Mouse (Mus musculus) cerebellum, postnatal 25 days (tissue): Measurements from ENCODE around the gene Tmem107.

Source experiments
- DNase-seq, 2 experiments: peaks; one replicate each; pipeline ENCODE4 v3.0.0; 2021; ENCODE audit warnings: mixed read lengths in 2 of 2

Gene Tmem107

DNA sequence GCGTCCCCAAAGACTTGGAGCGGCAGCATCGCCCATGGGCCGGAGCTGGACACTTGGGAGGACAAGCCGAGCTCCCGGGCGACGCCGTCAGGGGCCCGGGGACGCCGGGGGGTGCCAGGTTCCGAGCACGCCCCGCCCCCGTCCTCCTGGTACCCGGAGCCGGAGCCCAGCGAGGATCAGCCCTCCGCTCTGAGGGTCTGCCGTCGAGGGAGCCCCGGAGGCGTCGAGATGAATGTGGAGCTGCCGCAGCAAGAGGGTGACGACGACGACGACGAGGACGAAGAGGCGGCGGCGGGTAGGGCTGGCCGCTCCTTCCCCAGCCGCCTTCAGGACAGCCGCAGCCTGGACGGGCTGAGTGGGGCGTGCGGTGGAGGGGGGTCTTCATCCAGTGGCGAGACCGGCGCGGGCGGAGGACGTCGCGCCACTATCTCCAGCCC, 10.6 kb upstream of the Tmem107 start:
- DNase-seq: peak in 1 of 2 experiments; percentile 77

GRCm38 (mm10) chr11:69060448-69061254, 10.0 kb upstream of the Tmem107 start:
- peak; percentile 66 for DNase-seq

DNA sequence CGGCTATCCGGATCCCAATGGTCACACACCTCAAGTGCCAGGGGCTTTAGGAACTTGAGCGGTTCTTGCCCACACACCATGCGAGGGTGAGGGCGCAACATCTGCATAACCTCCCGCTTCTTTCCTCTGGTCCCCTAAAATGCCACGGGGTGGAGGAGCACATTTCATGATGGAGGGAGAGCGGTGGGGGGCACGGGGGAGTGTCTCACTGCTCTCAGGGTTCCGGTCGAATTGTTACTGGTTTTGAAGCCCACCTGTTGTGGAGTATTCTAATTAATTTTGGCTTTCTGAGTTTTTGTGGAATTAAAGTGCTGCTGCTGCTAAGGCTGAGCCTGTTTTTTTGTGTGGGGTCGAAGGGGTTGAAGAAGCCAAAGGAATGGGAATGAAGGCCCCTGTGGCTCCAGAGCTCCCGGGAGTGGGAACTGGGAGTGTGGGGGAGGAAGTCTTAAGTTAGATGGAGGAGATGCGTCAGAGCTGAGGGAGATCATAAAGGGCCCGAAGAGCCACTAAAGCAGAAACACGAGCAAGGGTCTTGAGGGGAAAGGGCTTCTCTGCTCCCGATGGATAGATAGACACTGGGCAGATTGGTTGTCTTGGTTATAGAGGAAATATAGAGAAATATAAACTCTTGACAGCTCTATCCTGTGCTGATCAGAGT, 9.2 kb upstream of the Tmem107 start:
- DNase-seq: peak; percentile 25 to 50

DNA sequence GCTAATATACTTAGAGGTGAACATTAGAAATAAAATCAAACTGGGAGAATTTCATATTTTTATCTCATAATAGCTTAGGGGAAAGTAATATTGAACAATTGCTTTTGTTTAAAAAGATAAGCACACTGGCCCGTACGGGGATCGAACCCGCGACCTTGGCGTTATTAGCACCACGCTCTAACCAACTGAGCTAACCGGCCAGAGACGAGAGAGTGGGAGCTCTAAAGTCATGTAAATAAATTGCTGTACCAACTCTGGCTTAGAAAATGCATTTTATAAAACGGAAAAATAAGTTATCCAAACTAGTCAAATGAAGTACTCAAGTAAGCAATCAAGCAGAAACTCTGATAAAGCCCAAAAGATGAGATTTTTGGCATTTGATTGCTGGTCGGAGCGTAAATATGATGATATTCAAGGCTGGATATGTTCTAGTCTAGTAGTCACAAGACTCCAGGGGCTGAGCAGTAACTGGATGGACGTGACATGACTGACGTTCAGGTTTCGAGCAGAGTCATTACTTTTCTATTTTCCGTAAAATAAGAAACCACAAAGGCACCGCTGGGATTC, 8.3 kb upstream of the Tmem107 start:
- peak; percentile 76 to 88 for DNase-seq

- DNase-seq: peak; percentile 95 to 97
Measured at GRCm38 (mm10) chr11:69062761-69063224, 7.8 kb upstream of the Tmem107 start.

GRCm38 (mm10) chr11:69063413-69064201, 7.0 kb upstream of the Tmem107 start:
- peak; percentile 88 to 91 for DNase-seq

- no peak for DNase-seq
Measured at GRCm38 (mm10) chr11:69064259-69065133, 6.1 kb upstream of the Tmem107 start.

GRCm38 (mm10) chr11:69065394-69065925, 5.1 kb upstream of the Tmem107 start:
- DNase-seq: peak in 1 of 2 experiments; percentile 33

DNA sequence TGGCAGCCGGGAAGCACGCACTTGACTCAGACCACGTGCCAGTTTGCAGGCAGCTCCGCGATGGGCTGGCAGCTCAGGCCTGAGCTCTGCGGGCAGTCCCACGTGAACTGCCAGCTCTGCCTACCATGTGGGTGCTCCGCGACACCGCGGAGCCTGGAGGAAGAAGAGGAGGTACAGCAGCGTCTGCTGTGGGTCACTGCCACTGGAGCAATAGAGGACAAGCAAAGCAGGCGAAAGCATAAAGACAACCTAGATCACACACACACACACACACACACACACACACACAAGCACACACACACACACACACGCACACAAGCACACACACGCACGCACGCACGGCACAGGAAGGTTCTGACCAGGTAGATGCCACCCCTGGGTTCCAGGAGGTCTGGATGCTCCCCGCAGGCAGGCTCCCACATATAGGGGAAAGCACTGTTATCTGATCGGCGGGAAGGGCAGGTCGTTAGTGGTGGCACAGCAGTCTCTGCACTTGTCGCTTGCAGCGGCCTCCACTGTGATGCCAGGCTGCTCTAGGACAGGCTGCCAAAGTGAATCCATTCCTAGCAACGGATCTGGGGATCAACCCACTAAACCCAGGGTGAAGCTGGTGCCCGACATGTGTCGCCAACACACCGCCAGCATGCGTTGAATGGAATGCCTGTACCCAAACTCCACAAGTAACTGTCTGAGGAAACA, 4.3 kb upstream of the Tmem107 start:
- peak; percentile 72 to 77 for DNase-seq

DNA sequence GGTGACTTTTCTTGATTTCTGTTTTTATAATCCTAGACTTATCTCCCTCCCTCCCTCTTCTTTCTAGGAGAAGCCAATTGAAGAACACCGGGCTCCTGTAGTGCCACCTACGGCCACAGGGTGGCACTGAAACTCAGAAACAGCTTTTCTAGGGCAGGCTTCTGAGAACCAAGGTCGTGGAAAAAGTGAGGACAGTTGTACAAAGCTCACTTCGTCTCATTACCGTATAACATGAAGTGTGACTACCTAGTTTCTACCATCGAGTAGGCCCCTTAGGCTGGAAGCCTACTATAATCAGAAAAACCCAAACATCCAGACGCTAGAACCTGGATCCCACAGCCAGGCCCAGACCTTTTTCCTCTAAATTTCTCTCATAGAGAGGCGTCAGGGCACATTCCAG, 3.6 kb upstream of the Tmem107 start:
- peak; percentile 94 to 96 for DNase-seq

DNA sequence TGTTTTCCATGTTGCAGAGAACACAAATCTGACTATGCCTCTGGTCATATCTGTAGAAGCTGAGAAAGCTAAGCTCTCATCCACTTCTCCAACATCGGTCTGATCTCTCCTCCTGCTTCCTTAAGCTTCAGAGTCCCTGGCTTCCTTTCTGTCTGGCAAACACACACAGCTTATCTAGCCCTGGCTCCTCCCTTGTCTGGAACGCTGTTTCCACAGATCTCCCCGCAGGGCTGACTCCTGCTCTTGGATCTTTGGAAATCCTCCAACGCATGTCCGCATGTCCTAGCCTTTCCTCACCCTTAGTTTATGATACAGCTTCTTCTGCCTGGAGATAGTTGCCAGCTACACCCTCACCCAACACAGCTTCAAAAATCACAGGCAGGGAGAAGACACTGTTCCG, 3.0 kb upstream of the Tmem107 start:
- DNase-seq: no peak

DNA sequence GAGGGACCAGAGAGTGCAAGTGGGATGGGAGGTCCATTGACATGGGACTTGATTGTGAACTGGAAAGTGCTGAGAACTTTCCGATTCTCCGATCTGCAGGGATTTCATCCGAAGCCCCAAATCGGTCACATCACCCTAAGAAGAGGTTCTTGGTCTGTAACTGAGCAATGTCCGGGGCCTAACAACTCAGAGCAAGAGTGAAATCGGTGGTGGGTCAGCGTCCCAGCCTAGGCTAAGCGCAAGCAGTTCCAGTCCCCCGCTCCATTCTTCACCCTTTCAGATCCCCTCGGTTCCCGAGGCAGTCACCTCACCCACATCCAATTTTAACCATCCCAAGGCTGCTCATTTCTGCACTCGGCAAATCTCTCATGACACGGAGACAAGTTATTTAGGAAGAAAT, 513 bp upstream of the Tmem107 start:
- DNase-seq: peak in 1 of 2 experiments; percentile 53

DNA sequence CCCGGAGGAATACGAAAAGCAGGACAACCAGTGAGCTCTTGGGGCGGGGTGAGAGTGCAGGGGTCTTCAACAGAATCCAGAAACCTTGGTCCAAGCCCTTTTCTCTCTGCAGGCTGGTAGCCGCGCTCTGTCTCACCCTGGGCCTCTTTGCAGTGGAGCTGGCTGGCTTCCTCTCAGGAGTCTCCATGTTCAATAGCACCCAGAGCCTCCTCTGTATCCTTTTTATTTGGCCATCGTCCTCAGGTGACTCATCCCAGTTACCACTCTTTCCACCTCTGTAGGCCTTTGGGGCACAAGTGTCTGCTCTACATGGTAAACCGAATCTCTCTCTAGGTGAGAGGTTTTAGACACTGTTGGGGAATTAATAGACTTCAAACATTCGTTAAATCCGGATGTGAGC, 656 bp downstream of the Tmem107 start:
- no peak for DNase-seq

DNA sequence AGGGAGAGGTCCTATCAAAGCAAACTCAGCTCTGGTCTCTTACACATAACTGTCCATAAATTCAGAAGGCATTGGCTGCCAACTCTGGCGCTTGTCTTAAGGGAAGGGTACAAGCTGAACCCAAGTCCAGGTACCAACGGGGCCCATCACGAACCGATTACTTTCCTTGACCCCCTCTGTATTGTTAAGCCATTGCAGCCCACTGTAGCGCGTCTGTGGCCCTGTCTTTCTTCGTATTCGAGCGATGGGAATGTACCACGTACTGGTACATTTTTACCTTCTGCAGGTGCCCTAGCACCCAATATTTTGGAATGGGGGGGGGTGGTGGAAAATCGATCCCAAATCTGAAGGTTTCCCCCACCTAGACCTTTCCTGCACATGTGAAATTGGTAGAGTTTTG, 1.6 kb downstream of the Tmem107 start:
- DNase-seq: no peak

- DNase-seq: peak in 1 of 2 experiments; percentile 46
Measured at GRCm38 (mm10) chr11:69072666-69073064, 2.1 kb downstream of the Tmem107 start.

DNA sequence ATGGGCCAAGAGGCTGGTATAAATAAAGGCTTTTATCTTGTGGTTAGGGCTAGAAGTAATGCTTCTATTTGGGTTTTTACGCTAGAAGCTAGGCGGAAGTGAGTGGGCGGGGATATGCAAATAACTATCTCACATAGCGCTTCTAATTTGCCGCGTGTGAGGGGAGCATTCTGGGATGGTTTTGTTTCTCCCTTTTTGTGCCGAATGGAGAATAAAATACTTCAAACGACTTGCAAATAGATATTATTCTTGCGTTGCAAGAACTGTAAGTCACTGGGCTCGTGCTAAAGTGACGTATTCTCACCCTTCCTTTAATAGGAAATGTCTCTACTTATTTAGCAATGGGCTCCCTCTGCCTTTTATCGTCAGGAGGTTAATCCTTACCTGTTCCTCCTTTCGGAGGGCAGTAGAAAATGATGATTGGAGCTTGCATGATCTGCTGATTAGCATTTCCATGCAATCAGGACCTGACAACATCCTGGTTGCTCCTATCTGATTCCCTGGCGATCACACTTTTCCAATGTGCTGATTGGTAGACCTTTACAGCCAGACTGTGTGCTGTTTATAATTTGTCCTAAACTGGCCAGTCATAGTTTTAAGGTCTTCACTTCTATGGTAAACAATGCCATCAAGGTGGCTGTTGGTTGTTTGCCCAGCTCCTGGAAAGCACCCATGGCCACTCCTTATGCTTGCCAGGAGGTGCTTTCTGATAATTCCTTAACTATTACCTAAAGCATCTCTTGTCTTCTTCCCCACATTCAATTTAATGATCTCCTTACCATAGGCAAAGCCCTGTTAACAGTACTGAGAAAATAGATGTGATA, 2.7 kb downstream of the Tmem107 start:
- DNase-seq: peak; percentile 79 to 87

DNA sequence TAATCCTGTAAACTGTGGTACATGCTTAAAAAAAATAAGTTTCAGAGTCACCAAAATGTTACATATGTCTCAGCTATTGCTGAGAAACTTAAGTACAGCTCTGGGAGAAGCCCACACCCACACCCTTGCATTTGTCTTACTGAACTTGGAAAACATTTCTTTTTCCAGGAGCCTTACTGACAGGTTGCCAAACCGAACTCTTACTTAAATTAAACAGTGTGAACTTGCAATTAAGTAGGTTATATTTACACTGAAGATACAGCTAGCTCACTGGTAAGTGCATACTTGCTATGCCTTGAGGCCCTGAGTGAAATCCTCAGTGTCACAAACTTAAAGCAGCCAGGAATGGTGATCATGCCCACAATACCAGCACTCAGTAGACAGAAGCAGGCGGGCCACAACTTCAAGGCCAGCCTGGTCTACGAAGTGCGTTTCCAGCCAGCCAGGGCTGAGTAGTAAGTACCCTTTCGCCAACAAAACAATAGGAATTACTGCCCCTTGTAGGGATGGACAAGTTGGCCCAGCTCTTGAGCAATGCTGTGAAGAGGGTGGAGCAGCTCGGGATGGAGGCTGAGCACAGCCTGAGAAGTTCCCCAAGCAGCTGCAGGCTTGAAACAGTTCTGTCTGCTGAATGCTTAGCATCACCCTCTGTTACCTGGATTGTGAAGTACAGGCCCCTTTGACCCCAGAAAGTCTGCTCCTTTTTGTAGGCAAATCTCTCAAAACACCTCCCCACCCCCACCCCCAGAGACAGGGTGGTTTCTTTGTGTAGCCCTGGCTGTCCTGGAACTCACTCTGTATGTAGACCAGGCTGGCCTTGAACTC, 3.6 kb downstream of the Tmem107 start:
- no peak for DNase-seq

DNA sequence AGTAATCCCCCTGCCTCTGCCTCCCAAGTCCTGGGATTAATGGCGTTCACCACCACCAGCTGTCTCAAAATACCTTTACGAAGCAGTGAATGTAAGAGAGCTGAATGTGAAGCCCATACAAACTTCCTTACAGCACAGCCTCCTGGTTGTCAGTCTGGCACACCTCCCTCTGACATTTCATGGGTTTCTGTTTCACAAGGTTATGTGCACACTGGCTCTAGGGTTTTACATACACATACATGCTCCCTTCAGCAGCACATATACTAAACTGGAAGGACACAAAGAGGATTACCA, 4.1 kb downstream of the Tmem107 start:
- no peak for DNase-seq

- no peak for DNase-seq
Measured at GRCm38 (mm10) chr11:69075764-69076479, 5.3 kb downstream of the Tmem107 start.
